Mouse (Mus musculus) natural killer cell, adult 2 months (primary cell): ENCODE results near the gene Cenpb.
A peak's percentile ranks its signal among the peaks of the same experiment; 100 is the strongest.
"Not testable (repeated sequence)": the region's sequence is repeated elsewhere in the genome, so short reads cannot be mapped to it uniquely, and the experiment has no call there.

Source experiments
- DNase-seq, 2 experiments: peaks; one replicate each; pipeline ENCODE4 v3.0.0; 2022; ENCODE audit warnings: low spot score in 2 of 2

Gene Cenpb

DNA sequence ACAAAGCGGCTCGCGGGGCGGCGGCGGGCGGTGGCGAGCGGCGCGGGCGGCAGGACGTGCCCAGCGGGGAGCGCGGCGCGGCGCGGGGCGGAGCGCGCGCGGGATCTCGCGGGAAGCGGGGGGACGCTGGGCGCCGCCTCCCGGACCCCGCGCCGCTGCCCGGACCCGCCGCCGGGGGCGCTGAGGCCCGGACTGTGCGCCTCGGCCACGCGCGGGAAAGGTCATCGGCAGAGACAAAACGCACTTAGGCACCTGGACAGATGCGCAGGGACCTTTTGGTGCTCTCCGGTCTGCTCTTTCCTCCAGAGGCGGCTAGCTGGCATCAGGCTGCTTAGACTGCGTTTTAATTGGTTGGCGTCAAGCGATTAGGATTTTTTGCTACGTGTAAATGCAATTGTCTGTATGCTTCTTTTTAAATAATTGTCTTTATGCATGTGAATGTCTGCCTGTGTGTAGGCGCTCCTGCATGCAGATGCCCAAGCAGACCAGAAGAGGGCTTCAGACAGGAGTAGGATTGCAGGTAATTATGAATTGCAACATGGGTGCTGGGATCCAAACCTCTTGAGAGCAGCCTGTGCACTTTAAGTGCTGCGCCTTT is at the start of gene Cenpb:
Cenpb (minus strand) TSS at position 78 of the 598 bp plus-strand sequence.
- DNase-seq: peak; percentile 68 to 75

DNA sequence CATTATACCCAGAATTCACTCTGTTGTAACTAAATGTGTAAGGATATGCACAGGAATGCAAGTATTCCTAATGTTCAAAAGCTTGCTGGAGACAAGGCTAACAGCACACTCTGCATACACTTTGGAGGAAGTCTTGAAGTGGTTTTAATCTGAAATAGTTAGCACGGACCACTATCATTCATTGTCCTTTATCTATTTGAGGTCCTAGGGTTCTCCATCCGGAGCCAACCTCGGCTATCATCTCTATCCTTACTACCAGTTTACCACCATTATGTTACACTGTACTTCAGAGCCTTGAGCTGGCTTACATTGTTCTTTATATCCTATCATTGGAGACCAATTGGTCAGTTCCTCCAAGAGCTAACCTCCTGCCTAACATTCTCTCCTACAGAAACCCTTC is 47.4 kb upstream of the Cenpb start:
- DNase-seq: no peak

GRCm38 (mm10) chr2:131226669-131227068 is 46.8 kb upstream of the Cenpb start:
- DNase-seq: not testable (repeated sequence)

DNA sequence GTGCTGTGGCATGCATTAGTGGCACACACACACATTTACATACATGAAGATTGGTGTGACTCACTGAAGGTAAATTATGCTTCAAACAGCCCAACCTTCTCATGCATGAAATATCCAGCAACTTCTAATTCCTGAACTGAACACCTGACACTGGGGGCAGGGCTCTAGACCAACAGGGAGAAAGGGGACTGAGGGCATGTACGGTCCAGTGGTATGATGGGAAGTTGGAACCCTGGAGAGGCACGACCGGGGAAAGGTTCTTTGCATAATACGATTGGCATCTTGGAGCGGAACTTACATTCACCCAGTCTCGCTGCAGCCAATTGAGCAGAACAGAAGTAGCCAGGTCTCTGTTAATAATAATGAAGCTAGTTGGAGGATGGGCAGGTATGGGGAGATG is 45.3 kb upstream of the Cenpb start:
- no peak for DNase-seq

DNA sequence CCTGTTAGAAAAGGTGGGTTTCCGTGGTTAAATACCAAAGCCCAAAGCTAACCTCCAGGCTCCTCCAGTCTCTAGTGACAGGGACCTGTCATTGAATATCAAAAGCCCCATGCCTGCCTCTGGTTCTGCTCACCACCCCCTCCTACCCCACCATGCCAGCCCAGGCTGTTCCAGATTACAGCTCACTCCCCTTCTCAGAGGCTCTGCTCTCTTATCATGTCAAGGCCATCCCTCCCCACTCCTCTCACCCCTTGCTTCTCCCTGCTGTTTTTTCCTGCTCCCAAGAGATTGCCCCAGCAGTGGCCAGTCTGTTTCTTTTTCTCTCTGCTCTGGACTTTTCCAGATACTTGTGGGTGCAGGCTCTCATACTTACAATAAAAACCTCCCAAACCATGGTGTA is 43.7 kb upstream of the Cenpb start:
- no peak for DNase-seq

DNA sequence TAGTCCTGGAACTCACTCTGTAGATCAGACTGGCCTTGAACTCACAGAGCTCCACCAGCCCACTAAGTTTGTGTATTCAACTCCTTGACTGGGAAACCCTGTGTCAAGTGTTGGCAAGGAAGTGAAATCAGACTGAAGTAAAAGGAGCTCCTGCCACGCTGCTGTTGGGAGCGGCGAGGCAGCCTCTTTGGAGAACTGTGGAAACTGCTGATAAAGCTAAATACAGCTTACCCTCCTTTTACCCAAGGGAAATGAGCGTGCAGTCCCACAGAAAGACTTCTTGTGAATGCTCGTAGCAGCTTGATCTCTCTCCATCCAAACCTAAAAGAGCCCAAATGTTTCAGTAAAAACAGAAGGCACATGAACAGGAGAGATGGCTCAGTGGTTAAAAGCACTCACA is 42.7 kb upstream of the Cenpb start:
- no peak for DNase-seq

GRCm38 (mm10) chr2:131221853-131222515 is 42.1 kb upstream of the Cenpb start:
- DNase-seq: no peak

DNA sequence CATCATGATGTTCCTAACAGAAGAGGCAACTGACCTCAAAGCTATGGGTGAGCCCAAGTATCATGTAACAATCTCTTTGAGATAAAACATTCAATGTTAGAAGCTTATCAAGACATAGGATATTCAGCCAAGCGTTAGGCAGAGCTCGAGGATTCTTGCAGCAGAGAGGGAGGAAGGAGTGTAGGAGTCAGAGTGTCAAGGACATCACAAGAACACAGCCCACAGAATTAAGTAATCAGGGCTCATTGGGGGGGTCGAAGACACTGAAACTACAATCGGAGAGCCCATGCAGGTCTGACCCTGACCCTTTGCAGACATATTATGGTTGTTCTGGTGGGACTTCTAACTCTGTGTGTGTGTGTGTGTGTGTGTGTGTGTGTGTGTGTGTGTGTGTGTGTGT is 40.2 kb upstream of the Cenpb start:
- DNase-seq: no peak

DNA sequence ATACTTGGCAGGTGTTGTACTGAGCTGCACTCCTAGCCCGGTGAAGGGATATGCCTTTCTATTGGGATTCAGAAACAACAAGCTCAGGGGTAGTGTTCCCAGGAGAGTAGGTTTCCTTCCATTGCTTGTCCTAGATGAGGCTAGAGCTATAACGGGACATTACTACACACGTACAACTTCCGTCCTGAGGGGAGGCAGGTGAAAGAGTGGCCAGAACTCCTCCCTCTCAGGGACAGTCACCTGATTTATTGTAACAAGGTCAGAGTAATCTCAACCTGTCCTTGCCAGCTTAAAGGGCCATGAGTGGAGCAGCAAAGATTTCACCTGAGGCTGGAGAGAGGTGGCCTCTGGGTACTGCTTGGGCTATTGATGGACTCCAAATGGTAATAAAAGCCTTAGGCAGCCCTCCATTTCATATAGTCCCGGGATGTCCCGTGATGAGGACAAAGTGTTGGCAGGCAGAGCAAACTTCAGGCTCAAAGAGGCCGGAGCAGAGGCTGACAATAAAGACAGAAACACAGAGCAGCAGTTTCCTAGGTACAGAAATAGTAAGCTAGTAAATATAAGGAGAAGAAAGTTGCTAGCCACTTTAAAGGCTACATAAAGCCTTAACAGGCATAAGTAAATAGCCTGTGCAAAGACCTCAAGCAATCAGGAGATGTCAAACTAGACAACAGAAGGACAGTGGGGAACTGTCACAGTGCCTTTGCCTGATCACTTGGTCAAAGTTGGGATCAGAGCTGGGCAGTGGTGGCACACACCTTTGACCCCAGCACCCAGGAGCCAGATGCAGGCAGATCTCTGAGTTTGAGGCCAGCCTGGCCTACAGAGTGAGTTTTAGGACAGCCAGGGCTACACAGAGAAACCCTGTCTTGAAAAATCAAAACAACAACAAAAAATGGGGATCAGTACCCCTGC is 36.3 kb upstream of the Cenpb start:
- no peak for DNase-seq

- DNase-seq: no peak
Observed at GRCm38 (mm10) chr2:131213773-131214172, 33.9 kb upstream of the Cenpb start.

GRCm38 (mm10) chr2:131211026-131211615 is 31.3 kb upstream of the Cenpb start:
- DNase-seq: no peak

- peak; percentile 94 to 95 for DNase-seq
Observed at GRCm38 (mm10) chr2:131209969-131210792, 30.3 kb upstream of the Cenpb start.

GRCm38 (mm10) chr2:131209125-131209795 is 29.4 kb upstream of the Cenpb start:
- DNase-seq: no peak

GRCm38 (mm10) chr2:131208356-131208755 is 28.5 kb upstream of the Cenpb start:
- DNase-seq: no peak

- no peak for DNase-seq
Observed at GRCm38 (mm10) chr2:131206778-131207177, 26.9 kb upstream of the Cenpb start, which contains the start of gene Ap5s1. Gene Ap5s1, plus strand, starts transcription at chr2:131207078.

DNA sequence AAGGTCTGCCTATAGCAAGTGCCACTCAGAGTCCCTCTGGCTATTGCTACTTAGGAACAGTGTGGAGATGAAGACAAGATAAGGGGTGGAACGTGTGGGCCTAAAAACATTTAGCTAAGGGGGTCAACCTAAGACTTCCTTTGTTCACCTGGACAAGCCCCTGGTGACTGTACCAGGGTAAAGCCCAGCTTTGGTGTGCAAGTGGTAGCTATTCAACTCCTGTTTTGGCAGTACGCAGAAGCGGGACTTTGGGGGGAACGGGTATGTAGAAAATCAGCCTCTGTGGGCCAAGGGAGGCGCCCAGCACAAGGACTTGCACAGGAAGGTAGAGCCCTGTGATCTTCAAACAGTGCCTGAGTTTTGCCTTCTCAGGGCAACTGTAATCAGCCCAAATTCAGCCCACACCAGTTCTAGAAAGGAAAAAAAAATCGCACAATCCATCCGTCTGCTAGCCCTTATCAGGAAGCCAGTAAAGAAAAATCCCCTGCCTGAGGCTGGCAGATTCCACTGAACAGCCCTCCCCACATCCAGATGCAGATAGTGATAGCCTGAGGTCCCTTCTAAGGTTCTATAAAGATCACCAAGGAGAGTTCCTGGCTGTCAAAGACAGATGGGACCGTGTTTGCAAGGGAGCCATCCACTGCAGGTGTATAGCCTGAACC is 25.8 kb upstream of the Cenpb start:
- no peak for DNase-seq

DNA sequence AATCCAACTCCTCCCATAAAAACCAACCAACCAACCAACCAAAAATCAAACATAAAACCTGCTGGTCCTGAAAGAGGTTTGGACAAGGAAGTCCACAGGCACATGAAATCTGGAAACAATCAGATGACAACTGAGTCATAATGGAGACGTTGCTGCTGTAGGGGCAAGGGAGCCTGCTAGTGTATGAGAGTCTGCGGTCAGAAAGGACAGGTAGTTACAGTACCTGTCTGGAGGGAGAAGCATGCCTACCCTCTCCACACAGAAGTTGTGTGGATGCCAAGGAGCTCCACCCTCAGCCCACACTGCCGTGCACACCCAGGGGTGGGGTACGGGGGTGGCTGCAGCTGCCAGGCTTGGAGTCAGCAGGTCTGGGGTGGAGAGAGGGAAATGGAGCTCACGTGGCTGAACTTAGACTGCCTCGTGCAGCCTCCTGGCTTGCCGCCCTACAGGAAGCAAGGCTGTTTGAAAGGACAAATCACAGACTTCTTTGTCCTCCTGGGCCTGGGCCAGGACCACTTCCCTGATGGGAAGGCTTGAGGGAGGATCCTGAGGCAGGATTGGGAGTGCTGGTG is 24.6 kb upstream of the Cenpb start:
- DNase-seq: peak in 1 of 2 experiments; percentile 8

GRCm38 (mm10) chr2:131203816-131204409 is 24.0 kb upstream of the Cenpb start:
- no peak for DNase-seq

- no peak for DNase-seq
Observed at GRCm38 (mm10) chr2:131201262-131201661, 21.4 kb upstream of the Cenpb start.
